Mouse (Mus musculus): ENCODE measurements around the gene Erc2. TPM values are rescaled to one million over a fixed set of nuclear protein-coding genes. Genes with fewer than 3 reads are reported as not detected.

Erc2 gene
- polyA plus RNA-seq, 1 experiment from 2014 or later: 2.5 TPM

DNA sequence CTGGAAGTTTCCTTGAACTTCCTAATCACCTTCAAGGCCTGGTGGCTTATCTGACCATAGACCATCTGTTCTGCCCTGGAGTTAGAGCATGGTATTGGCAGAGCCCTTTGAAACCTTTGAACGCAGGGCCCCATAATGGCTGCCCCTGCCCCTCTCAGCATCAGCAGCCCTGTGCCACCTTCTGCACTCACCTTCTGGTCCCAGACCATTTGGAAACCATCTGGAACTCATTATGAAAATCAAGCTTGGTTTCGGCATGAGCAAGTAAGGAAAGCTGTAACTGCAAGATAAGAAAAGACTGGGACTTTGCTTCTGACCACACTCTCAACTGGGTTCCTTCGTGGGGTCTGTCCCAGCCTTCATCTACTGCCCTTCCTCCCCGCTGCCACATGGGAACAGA, 796.3 kb downstream of the Erc2 start:
- ChIA-PET POLR2A (no interaction called here), CTCF (no interaction called here)
- no peaks in the 10 kb centered on the region for H3K27me3 ChIP-seq
- DNase-seq (ENCODE audit: low read depth, low spot score): no peak
- no peak for ATAC-seq
- in situ Hi-C loops (cut with MboI; ENCODE audit: low pct_unique_long_range_greater_than_20kb): no loop called here
- no peak for TF ChIP-seq CTCF (IDR thresholded peaks at IDR 0.05)

DNA sequence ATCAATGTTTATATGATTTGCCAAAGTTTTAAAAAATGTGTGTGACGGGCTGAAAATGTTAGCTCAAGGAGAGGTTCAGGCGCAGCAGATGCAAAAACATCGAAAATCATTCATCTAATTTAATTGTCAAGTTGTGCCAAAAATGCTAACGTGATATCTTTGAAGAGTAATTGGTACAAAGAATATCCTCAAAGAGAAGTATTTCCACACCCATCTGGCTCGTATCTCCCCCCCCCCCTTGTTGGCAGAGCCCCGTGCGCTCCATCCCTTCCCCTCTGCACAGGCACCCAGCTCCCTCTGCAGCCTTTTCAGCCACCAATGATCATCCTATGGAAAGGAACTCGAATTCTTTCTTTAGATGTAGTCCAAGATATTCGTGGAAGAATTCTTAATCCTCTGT, 797.0 kb downstream of the Erc2 start:
- H3K27me3 ChIP-seq: no peaks in the 10 kb centered on the region
- in situ Hi-C loops (cut with MboI; ENCODE audit: low pct_unique_long_range_greater_than_20kb): no loop called here
- TF ChIP-seq CTCF (IDR thresholded peaks at IDR 0.05): no peak
- POLR2A ChIA-PET: no interaction called here
- ATAC-seq (no peak), DNase-seq (ENCODE audit: low read depth, low spot score) (no peak)
- CTCF ChIA-PET: no interaction called here

DNA sequence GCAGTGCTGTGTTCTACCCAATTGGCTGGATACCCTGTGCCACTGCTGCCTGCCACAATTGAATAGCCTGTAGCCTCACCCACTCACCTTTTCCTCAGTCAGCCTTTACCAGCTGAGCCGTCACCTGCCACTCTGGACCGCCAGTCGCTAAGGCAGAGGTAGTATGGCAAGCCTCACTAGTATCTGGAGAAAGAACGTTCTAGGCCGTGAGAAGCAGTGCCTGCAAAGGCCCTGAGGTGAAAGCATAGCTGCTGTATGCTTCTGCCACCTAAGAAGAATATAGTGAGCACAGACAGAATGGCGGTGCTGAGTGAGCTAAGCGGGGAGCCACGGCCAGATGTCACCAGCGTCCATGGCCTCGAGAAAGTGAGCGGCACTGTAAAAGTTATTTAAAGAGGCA, 798.4 kb downstream of the Erc2 start:
- no peaks in the 10 kb centered on the region for H3K27me3 ChIP-seq
- no peak for ATAC-seq
- ChIA-PET POLR2A (no interaction called here), CTCF (no interaction called here)
- in situ Hi-C loops (cut with MboI; ENCODE audit: low pct_unique_long_range_greater_than_20kb): no loop called here
- DNase-seq (ENCODE audit: low read depth, low spot score): no peak
- no peak for TF ChIP-seq CTCF (IDR thresholded peaks at IDR 0.05)

DNA sequence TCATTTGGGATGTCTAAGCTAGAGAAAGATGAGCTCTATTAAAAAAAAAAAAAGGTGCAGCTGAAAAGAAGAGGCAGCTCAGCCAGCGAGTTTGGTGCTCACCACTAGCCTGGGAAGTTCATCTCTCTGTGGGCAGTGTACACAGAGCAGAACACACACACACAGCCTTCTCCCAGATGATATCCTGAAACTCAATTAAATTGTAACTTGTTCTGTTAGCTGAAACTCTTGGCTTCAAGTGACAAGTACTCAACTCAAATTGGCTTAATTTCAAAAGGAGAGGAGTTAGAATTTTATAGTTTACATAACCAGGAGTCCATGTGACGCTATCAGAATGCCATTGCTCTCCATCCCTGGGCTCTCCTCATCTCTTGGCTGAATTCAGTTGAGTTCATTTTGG, 804.4 kb downstream of the Erc2 start:
- ChIA-PET POLR2A (no interaction called here), CTCF (no interaction called here)

DNA sequence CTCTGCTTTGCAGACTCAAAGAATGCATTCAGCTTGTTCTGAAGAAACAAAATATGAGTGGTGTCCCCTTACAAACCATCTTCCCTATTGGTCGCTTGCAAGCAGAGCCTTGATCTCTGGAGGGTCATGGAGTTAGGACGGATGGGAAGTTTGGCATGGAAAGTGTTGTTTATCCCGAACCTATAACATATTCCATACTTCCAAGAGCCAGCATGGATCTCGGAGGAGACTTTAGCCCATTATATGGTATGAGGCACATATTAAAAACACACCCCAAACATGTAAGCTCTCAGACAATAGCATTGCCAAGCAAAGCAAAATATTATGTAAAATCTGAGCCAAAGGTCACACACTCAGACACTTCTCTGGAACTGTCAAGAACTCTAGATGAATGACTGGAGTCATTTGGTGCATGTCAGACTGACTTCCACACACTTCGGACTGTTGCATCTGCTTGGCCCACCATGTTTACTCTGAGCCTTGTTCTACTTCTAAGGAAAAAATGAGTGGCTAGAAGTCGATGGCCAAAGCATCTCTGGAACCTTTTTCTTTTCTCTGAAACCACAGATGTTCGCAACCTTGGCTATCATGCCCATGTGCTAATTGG, 809.6 kb downstream of the Erc2 start:
- TF ChIP-seq CTCF (IDR thresholded peaks at IDR 0.05): no peak
- POLR2A ChIA-PET: no interaction called here
- DNase-seq (ENCODE audit: low read depth, low spot score) (no peak), ATAC-seq (no peak)
- CTCF ChIA-PET: no interaction called here
- in situ Hi-C loops (cut with MboI; ENCODE audit: low pct_unique_long_range_greater_than_20kb): no loop called here
- no peaks in the 10 kb centered on the region for H3K27me3 ChIP-seq

More for the DNA sequence above, 804.4 kb downstream of the Erc2 start:
- in situ Hi-C loops (cut with MboI; ENCODE audit: low pct_unique_long_range_greater_than_20kb): no loop called here
- ATAC-seq (no peak), DNase-seq (ENCODE audit: low read depth, low spot score) (no peak)
- no peaks in the 10 kb centered on the region for H3K27me3 ChIP-seq
- TF ChIP-seq CTCF (IDR thresholded peaks at IDR 0.05): no peak

DNA sequence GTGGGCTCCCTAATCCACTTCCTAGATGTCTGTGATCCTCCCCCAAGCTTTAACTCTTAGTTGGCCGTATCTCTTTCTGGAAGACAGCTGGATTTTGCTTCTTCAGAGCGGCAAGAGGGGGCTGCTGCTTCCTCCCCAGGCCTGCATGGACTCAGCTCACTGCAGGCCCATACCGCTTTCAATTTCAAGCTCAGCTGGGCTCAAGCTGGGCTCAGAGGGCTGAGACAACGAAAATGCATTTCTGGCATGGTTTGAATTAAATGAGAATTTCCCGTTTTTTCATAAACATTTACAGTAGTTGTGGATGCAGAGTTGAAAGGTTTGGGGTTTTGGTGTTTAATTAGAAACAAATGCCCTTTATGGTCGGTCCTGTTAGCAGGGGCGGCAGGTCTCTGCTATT, 812.8 kb downstream of the Erc2 start:
- ATAC-seq: no peak
- POLR2A ChIA-PET: interaction anchor here (1.2 kb wide), 1 partner anchor 11 kb away, joined by 3 read pairs; no protein-coding TSS in a partner anchor
- no peak for TF ChIP-seq CTCF (IDR thresholded peaks at IDR 0.05)
- CTCF ChIA-PET: interaction anchor here (1.3 kb wide), 1 partner anchor 22 kb away, joined by 3 read pairs; no protein-coding TSS in a partner anchor
- no peak for DNase-seq (ENCODE audit: low read depth, low spot score)
- no peaks in the 10 kb centered on the region for H3K27me3 ChIP-seq
- in situ Hi-C loops (cut with MboI; ENCODE audit: low pct_unique_long_range_greater_than_20kb): no loop called here

DNA sequence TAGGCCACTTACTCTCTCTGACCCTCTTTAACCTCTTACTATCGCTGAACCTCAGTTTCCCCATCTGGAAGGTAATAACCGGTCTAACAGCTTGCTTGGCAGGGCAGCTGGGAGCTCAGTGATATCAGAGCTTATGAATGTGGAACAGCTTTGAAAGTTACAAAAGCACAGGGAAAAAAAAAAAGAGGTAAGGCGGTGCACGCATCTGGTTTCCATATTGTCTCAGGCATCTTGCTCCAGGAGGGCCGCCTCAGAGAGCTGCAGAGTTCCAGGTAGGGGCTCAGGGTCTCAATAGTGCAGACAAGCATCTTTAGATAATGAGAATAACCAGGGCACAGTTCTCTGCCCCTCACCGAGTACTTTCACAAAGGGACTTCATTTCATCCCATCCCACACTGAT, 816.9 kb downstream of the Erc2 start:
- no peak for TF ChIP-seq CTCF (IDR thresholded peaks at IDR 0.05)
- in situ Hi-C loops (cut with MboI; ENCODE audit: low pct_unique_long_range_greater_than_20kb): no loop called here
- no peak for DNase-seq (ENCODE audit: low read depth, low spot score)
- POLR2A ChIA-PET: interaction anchor here (0.6 kb wide), 1 partner anchor 15 kb away, joined by 4 read pairs; no protein-coding TSS in a partner anchor
- CTCF ChIA-PET: no interaction called here
- no peaks in the 10 kb centered on the region for H3K27me3 ChIP-seq
- no peak for ATAC-seq

DNA sequence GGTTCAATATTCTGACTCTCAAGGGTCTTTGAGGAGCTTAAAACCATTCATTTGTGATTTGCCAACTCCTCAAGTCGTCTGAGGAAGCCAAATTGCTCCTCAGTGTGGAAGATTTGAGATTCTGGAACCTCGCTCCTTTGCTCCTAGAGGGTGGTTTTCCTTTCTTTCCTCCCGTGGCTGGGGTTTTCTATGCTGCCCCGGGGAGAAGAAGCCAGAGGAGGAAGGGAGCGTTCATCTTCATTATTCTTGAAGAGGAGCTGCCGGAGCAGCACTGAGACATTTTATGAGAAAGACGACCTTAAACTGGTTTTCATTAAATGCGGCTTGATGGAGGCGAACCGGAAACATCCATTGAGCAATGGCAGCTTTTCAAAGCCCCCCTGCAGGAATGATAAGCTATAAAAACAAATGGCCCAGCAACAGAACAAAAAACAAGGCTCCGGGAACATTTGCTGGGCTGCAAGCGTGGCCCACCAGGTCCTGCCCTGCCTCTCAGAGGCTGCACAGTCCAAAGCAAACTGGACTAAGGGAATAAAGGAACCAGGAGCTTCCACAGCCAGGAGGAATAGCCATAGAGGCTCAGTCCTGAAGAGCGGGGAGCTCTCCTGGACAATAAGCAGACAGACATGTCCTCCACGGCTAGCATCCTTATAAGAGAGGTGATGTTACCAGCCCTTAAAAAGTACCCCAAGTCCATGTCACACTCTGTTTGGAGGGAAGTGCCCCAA, 819.2 kb downstream of the Erc2 start:
- TF ChIP-seq CTCF (IDR thresholded peaks at IDR 0.05): no peak
- no peak for ATAC-seq
- no peak for DNase-seq (ENCODE audit: low read depth, low spot score)
- in situ Hi-C loops (cut with MboI; ENCODE audit: low pct_unique_long_range_greater_than_20kb): no loop called here
- ChIA-PET POLR2A (interaction anchor here (0.7 kb wide), 1 partner anchor 18 kb away, joined by 3 read pairs; no protein-coding TSS in a partner anchor), CTCF (interaction anchor here (1.1 to 1.3 kb wide), 3 partner anchors 8 to 13 kb away, joined by 3 read pairs; no protein-coding TSS in a partner anchor)
- H3K27me3 ChIP-seq: no peaks in the 10 kb centered on the region

DNA sequence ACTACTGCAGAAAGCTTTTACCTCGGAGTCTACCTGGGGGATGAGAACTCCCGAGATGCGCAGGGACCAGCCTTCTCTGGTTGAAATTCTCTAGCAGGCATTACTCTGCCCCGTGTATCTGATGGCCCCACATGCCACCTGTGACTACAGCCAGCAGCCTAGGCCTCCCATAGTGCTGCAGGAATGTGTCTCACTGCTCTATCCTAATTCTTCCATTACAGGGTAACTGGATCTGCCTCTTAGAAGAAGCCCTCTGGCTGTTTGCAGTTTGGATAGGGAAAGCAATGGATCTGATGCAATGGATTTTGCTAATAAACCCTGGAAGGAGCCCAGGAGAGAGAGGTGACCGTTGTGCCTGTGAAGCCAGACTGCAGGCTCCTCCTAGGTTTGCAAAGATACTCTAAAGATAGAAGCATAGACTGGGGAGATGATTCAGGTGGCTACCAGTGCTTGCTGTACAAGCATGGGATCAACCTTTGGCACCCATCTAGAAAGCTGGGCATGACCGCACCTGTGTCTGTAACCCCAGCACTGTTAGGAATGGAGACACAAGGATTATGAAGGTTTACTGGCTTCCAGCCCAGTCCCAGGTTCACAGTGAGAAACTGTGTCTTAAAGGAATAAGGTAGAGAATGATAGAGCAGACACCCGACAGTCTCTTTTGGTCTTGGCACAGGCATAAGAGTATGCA, 821.2 kb downstream of the Erc2 start:
- H3K27me3 ChIP-seq: no peaks in the 10 kb centered on the region
- in situ Hi-C loops (cut with MboI; ENCODE audit: low pct_unique_long_range_greater_than_20kb): no loop called here
- ChIA-PET CTCF (no interaction called here), POLR2A (no interaction called here)
- DNase-seq (ENCODE audit: low read depth, low spot score): no peak
- TF ChIP-seq CTCF (IDR thresholded peaks at IDR 0.05): no peak
- ATAC-seq: no peak

DNA sequence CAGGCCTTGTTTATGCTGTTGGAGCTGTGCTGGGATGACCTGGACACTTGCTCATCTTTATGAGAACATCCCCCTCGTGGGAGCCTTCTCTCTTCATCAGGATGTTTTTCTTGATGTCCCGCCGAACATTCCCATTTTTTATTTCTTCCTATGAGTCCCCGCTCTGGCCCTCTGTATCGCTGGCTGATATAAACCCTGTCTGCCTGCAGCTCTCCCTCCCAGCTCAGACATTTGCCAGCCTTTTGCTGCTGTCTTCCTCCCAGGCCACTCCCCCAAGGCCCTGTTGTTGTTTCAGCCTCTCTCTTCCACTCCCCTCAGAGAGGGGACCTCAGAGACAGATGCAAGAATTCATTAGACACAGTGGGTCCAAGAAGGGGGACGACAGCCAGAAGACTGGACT, 823.5 kb downstream of the Erc2 start:
- no peaks in the 10 kb centered on the region for H3K27me3 ChIP-seq
- no peak for TF ChIP-seq CTCF (IDR thresholded peaks at IDR 0.05)
- no peak for ATAC-seq
- in situ Hi-C loops (cut with MboI; ENCODE audit: low pct_unique_long_range_greater_than_20kb): no loop called here
- ChIA-PET CTCF (no interaction called here), POLR2A (no interaction called here)
- DNase-seq (ENCODE audit: low read depth, low spot score): no peak

DNA sequence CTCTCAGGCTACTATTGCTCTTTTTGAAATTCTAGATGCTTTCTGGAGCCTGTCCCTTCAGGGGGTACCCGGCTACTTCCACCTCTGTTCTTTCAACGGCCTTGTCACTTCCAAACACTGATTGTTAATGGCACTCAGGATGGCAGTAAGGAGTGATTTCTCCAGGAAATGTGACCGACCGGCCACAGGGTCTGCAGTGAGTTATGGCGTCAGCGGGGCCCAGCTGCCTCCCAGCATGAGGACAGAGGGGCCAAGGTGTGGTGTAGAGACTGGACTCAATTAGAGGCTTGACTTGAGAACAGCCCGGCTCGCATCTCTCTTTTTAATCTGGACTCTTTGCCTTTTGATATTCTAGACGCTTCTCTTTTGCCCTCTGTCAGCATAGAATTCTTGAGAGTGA, 829.5 kb downstream of the Erc2 start:
- no peaks in the 10 kb centered on the region for H3K27me3 ChIP-seq
- no peak for TF ChIP-seq CTCF (IDR thresholded peaks at IDR 0.05)
- no peak for ATAC-seq
- DNase-seq (ENCODE audit: low read depth, low spot score): no peak
- CTCF ChIA-PET: no interaction called here
- POLR2A ChIA-PET: no interaction called here
- in situ Hi-C loops (cut with MboI; ENCODE audit: low pct_unique_long_range_greater_than_20kb): no loop called here
